Mouse (Mus musculus): ENCODE data around the gene Esam. TPM values are rescaled to one million over a fixed set of nuclear protein-coding genes. Genes with fewer than 3 reads are reported as not detected.

The Esam gene
- polyA plus RNA-seq, 1 experiment from 2014 or later: 15.6 TPM

DNA sequence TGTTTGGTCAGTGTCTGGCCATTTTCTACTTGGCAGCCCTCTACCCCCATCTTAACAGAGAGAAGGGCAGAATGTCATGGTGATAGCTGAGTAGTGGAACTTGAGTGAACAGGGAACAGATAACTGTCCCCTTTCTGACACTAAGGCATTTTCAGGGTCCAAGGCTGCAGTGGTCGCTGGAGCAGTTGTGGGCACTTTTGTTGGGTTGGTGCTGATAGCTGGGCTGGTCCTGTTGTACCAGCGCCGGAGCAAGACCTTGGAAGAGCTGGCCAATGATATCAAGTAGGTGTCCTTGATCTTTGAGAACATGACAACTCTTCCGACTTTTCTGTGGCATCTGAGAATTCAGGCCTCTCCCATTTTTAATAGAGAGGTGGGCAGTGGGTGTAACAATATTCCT, 9.0 kb downstream of the Esam start:
- DNase-seq: no peak
- H3K4me3 ChIP-seq (replicated peaks): no peak overlapping the region
- no peak overlapping the region for H3K9ac ChIP-seq
- H3K4me2 ChIP-seq: no peak overlapping the region
- no peak overlapping the region for H3K27ac ChIP-seq
- no peaks in the 10 kb centered on the region for H3K9me3 ChIP-seq (replicated peaks)
- no peak for ATAC-seq (ENCODE audit: low read depth)
- H3K36me3 ChIP-seq: no peaks in the 10 kb centered on the region
- no peaks in the 10 kb centered on the region; the same call in 1 of the 2 replicates for H3K4me1 ChIP-seq (replicated peaks)
- peaks cover 17% of the 10 kb centered on the region for H3K27me3 ChIP-seq
- WGBS (ENCODE audit: insufficient replicate concordance): 63% methylated on average over 4 of the region's 4 CpGs

DNA sequence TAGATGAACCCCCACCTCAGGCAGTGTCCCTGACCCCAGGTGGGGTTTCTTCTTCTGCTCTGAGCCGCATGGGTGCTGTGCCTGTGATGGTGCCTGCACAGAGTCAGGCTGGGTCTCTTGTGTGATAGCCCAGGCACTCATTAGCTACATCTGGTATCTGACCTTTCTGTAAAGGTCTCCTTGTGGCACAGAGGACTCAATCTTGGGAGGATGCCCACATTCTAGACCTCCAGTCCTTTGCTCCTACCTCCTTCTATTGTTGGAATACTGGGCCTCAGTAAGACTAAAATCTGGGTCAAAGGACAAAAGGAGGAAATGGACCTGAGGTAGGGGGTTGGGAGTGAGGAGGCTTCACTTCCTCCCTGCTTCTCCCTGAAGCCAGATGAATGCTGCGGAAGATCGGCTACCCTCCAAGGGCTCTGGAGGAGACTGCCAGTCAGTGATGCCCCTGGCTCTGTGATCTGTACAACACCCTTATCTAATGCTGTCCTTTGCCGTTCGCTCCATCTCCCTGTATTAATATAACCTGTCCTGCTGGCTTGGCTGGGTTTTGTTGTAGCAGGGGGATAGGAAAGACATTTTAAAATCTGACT, 9.9 kb downstream of the Esam start:
- Histone ChIP-seq H3K27ac (no peak overlapping the region), H3K36me3 (no peaks in the 10 kb centered on the region), H3K9ac (no peak overlapping the region), H3K4me1 (replicated peaks) (no peaks in the 10 kb centered on the region), H3K9me3 (replicated peaks) (no peaks in the 10 kb centered on the region), H3K4me2 (no peak overlapping the region), H3K4me3 (replicated peaks) (no peak overlapping the region), H3K27me3 (peaks cover 11% of the 10 kb centered on the region)
- DNase-seq (no peak), ATAC-seq (ENCODE audit: low read depth) (peak; percentile 36; the same call in 1 of the 2 replicates)
- WGBS (ENCODE audit: insufficient replicate concordance): 49% methylated on average over 5 of the region's 5 CpGs

DNA sequence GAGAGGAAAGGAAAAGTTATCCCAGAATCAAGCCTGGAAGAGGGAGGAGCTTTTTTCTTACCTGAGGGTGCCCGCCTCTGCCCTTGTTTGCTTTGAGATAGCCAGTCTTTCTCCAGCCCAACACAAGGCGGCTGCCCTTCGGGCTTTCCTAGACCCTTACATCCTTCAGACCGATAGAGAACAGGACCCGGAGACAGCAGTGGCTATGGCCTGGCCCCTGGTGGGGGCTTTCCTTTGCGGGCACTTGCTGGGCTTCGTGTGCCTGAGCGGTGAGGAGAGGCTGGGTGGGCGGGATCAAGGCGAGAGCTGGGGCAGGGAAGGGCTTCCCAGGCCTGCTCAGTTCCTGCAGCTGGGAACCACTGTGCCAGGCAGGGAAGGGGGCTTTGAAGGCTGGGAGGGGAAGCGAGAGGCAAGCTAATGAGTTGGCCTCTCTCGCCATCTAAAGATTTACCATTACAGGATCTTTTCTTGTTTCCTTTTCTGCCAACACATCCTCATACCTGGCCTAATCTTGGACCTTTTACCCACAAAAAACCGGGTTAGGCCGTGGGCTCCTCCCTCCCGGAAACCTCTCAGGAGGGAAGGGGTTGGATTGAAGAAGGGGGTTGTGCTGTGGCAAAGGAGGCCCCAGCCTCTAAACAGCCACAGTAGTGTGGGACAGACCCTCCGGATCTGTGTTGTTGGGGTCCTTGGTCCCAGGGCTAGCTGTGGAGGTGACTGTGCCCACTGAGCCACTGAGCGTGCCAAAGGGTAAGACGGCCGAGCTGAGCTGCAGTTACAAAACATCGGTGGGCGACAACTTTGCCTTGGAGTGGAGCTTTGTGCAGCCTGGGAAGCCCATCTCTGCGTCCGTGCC, 11.5 kb downstream of the Esam start, which contains the start of gene Vsig2:
Gene Vsig2, plus strand, starts transcription at position 86 of the 856 bp plus-strand sequence.
- ATAC-seq (ENCODE audit: low read depth): no peak
- no peak within 1 kb of the TSS for H3K4me3 ChIP-seq (replicated peaks)

DNA sequence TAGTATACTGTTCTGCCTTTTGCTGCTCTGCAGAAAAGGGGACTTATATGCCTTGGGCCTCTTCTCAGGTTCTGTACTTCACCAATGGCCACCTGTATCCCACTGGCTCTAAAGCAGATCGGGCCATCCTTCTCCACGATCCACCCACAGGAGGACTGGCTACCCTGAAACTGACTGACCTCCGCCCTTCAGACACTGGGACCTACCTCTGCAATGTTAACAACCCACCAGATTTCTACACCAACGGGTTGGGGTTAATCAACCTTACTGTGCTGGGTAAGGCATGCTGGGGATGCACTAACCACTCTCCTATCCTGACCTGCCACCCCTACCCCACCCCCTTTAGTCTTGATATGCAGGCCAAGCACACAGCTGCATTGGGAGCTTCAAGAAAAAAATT, 12.3 kb downstream of the Esam start:
- Histone ChIP-seq H3K4me3 (replicated peaks) (no peak overlapping the region), H3K9ac (no peak overlapping the region), H3K36me3 (no peaks in the 10 kb centered on the region), H3K9me3 (replicated peaks) (no peaks in the 10 kb centered on the region), H3K27ac (no peak overlapping the region), H3K27me3 (peaks cover 4% of the 10 kb centered on the region; the same call in 1 of the 2 replicates), H3K4me1 (replicated peaks) (peaks cover 13% of the 10 kb centered on the region), H3K4me2 (no peak overlapping the region)
- DNase-seq (no peak), ATAC-seq (ENCODE audit: low read depth) (no peak)
- WGBS (ENCODE audit: insufficient replicate concordance): 64% methylated on average over 4 of the region's 4 CpGs

More for the DNA sequence above, 11.5 kb downstream of the Esam start, which contains the start of gene Vsig2:
- peaks cover 6% of the 10 kb centered on the region; the same call in 1 of the 2 replicates for H3K4me1 ChIP-seq (replicated peaks)
- H3K36me3 ChIP-seq: no peaks in the 10 kb centered on the region
- 66% methylated on average over 23 of the region's 23 CpGs for WGBS (ENCODE audit: insufficient replicate concordance)
- no peak within 1 kb of the TSS for H3K27ac ChIP-seq
- DNase-seq: no peak
- H3K9me3 ChIP-seq (replicated peaks): no peaks in the 10 kb centered on the region
- H3K4me2 ChIP-seq: no peak within 1 kb of the TSS
- H3K27me3 ChIP-seq: peaks cover 4% of the 10 kb centered on the region; the same call in 1 of the 2 replicates
- no peak within 1 kb of the TSS for H3K9ac ChIP-seq

DNA sequence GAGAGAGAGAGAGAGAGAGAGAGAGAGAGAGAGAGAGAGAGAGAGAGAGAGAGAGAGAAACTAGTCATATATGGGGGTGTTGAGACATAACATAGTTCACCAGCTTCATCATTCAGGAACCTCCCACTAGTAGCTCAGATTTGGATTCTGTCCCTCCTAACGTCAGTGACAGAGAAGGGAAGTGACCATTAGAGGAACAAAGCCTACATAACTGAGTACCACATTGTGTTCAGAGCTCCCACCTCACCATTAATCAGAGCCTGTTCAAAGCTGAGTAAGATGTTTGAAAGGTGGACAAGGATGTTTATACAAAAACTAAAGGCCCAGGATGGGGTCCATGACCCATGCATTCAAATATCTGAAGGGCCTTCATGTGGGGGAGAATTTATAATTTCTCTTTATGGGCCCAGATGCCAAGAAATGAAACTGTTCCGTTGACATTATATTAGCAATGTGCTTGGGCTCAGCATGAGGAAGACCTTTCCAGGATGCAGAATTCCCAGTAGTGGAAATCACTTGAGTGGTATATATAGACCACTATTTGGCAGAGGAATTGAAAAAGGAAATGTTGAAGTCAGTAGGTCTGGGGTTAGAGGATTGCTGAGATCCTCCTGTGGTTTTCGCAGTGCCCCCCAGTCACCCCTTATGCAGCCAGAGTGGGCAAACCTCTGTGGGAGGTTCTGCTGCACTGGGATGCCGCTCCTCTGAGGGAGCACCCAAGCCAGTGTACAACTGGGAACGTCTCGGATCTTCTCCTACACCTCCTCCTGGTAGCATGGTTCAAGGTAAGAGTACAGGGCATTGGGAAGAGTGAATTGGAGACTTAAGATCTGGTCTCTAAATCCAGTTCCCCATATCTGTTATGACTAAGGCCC, 13.1 kb downstream of the Esam start:
- no peak overlapping the region for H3K27ac ChIP-seq
- H3K4me1 ChIP-seq (replicated peaks): peaks cover 20% of the 10 kb centered on the region
- H3K36me3 ChIP-seq: no peaks in the 10 kb centered on the region
- ATAC-seq (ENCODE audit: low read depth): no peak
- WGBS (ENCODE audit: insufficient replicate concordance): 69% methylated on average over 6 of the region's 6 CpGs
- no peak overlapping the region for H3K4me3 ChIP-seq (replicated peaks)
- DNase-seq: no peak
- H3K27me3 ChIP-seq: peaks cover 10% of the 10 kb centered on the region
- H3K9me3 ChIP-seq (replicated peaks): no peaks in the 10 kb centered on the region
- H3K9ac ChIP-seq: no peak overlapping the region
- H3K4me2 ChIP-seq: no peak overlapping the region

DNA sequence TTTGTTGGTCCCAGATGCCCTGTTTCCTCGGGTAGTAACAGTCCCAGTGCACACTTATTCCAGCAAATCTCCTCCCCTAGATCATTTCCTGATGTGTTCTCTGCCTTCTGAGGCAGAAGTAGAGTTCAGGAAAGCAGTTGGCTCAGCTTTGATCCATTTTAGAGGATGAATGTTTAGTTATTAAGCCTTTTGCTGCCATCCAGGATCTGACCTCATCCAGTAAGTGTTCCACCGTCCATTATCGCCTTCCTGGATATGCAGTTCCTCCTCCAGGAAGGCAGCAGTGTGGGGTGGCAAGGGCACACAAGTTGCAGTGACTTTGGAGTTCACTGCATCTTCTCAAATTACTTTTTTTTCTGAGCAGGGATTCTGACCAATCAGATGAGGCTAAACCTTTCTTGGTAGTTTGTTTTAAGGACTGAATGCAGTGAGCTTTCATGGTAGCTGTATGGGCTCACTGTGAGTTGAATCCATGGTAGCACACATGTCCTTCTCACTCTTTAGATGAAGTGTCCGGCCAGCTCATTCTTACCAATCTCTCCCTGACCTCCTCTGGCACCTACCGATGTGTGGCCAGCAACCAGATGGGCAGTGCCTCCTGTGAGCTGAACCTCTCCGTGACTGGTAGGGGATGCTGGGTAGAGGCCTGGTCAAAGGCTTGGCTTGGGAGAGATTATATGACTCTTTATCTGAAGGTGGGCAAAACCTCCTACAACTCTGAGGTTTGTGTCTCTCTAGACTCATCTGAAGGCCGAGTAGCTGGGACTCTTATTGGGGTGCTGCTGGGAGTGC, 14.2 kb downstream of the Esam start:
- ATAC-seq (ENCODE audit: low read depth): no peak
- no peak for DNase-seq
- no peak overlapping the region for H3K27ac ChIP-seq
- H3K4me1 ChIP-seq (replicated peaks): peaks cover 20% of the 10 kb centered on the region
- H3K9me3 ChIP-seq (replicated peaks): no peaks in the 10 kb centered on the region
- no peak overlapping the region for H3K4me2 ChIP-seq
- WGBS (ENCODE audit: insufficient replicate concordance): 50% methylated on average over 7 of the region's 7 CpGs
- peaks cover 17% of the 10 kb centered on the region for H3K27me3 ChIP-seq
- no peak overlapping the region for H3K9ac ChIP-seq
- H3K4me3 ChIP-seq (replicated peaks): no peak overlapping the region
- H3K36me3 ChIP-seq: no peaks in the 10 kb centered on the region

DNA sequence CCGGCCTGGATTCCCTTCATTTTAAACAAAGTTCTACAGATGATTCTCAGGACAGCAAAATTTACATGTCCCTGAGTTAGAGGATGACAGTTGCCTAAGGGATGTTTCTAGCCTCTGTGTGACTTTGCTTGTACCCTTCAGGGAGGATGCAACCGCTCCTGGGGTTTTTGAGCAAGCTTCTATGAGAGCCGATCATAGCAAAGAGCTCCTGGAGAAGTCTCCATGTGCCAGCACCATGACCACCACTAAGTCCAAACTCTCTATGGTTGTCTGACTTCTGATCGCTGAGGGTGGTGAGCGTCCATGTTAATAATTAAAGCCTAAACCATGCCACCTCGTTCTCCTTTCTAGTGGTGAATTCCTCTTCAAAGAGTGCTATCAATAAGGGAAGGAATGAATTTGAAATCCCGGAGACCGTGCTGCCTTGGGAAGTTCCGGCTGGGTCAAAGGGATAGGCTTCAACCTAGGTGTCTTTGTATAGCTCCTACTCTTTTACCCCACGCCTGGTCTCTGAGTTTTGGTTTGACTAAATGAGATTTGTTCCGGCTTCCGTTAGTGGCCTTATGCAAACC, 16.1 kb downstream of the Esam start:
- ATAC-seq (ENCODE audit: low read depth) (no peak), DNase-seq (no peak)
- Histone ChIP-seq H3K9ac (no peak overlapping the region), H3K9me3 (replicated peaks) (no peaks in the 10 kb centered on the region), H3K4me3 (replicated peaks) (peak overlapping the region; percentile 54), H3K4me1 (replicated peaks) (peaks cover 20% of the 10 kb centered on the region), H3K36me3 (no peaks in the 10 kb centered on the region), H3K27me3 (peaks cover 13% of the 10 kb centered on the region), H3K4me2 (peak overlapping the region; percentile 71), H3K27ac (no peak overlapping the region)
- 49% methylated on average over 12 of the region's 12 CpGs for WGBS (ENCODE audit: insufficient replicate concordance)

DNA sequence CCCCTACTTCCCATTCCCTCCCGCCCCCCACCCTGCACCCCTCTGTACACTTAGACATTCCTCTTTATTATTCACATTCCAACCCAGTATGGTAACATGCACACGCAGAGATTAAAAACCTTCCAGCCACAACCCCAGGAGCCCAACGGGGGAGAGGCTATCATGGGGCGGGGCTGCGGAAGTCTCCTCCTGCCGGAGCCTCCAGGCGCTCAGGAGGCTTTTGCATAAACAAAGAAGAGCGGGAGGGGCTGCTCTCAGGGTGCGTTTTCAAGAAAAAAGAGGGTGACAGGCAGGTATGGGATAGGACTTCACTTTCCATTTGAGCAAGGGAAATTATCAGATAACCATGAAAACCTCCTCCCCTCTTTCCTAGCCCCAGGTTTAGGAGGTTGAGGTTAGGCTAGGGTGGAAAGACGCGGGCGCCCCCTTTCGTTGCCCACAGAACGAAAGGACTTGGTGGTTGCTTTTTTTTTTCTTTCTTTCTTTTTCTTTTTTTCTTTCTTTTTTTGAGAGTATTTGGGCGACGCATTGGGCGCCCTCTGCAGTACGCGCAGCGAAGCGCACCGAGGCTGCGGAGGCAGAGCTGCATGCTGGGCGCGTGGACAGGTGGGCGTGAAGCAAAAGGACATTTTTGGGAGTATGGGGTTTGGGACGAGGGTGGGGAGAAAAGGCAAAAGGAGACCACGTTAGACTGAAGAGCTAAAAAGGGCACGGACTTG, 16.7 kb downstream of the Esam start:
- ATAC-seq (ENCODE audit: low read depth): peak; percentile 70
- Histone ChIP-seq H3K4me3 (replicated peaks) (peak overlapping the region; percentile 54), H3K36me3 (no peaks in the 10 kb centered on the region), H3K4me2 (peak overlapping the region; percentile 71), H3K27ac (no peak overlapping the region), H3K9ac (peak overlapping the region; percentile 31; the same call in 1 of the 2 replicates), H3K4me1 (replicated peaks) (peaks cover 20% of the 10 kb centered on the region), H3K9me3 (replicated peaks) (no peaks in the 10 kb centered on the region), H3K27me3 (peaks cover 13% of the 10 kb centered on the region)
- WGBS (ENCODE audit: insufficient replicate concordance): 3% methylated on average over 29 of the region's 29 CpGs
- DNase-seq: peak; percentile 43

DNA sequence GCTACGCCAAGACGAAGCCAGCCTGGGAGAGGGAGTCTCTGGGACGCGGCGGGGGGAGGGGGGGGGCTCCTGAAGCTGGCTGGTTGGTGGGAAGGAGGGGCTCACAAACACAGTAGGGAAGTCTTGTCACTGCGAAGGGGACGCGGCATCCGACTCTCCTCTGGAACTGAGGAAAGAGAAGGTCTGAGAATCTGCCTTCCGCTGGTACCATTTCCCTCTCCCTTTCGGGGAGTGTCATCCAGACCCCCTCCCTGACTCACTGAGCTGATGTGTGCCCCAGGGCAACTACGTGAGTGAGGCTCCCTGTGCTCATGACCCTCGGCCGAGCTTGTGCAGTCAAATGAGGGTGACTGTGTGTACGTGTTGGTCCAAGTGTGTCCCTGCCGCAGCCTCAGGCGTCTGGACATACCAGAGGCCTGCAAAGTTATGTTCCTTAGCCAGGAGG, 17.3 kb downstream of the Esam start:
- no peak overlapping the region for H3K27ac ChIP-seq
- ATAC-seq (ENCODE audit: low read depth) (0 out of 2 replicates have a peak, but pooled peaks have one; percentile 14), DNase-seq (no peak)
- no peaks in the 10 kb centered on the region for H3K9me3 ChIP-seq (replicated peaks)
- H3K4me1 ChIP-seq (replicated peaks): peaks cover 20% of the 10 kb centered on the region
- no peaks in the 10 kb centered on the region for H3K36me3 ChIP-seq
- 37% methylated on average over 17 of the region's 17 CpGs for WGBS (ENCODE audit: insufficient replicate concordance)
- H3K27me3 ChIP-seq: peaks cover 14% of the 10 kb centered on the region
- H3K9ac ChIP-seq: no peak overlapping the region
- H3K4me3 ChIP-seq (replicated peaks): peak overlapping the region; percentile 54
- peak overlapping the region; percentile 71 for H3K4me2 ChIP-seq

Data from liver, embryonic 13.5 days (tissue).